Mouse (Mus musculus) layer of hippocampus, postnatal 14 days (tissue): ENCODE measurements at regions not wholly inside any gene's neighbourhood (a gene's known extent, or its start where the extent isn't known, plus 50 kb on each side); places are given as distances from the start of the nearest gene placed in this dataset.

Experiments
- microRNA-seq, 2 experiments: library from miRNA; unstranded; fragments of <30 nt; microRNA quantifications; one replicate each; pipeline ENCODE4 v1.2.0; 2021

Small RNAs in the stretch of these regions (microRNA-seq; reads per million reads assigned to microRNA genes)
- gene Gm22406, result 0 reads per million in 2 experiments
- 0 reads per million in 2 experiments for gene Mir6390
